Mouse (Mus musculus) left cerebral cortex, postnatal 10 days (tissue): ENCODE measurements at regions not wholly inside any gene's neighbourhood (a gene's known extent, or its start where the extent isn't known, plus 50 kb on each side); places are given as distances from the start of the nearest gene placed in this dataset.
A peak's percentile ranks its signal among the peaks of the same experiment; 100 is the strongest.

Source experiments
- DNase-seq, 2 experiments: peaks; one replicate each; pipeline ENCODE4 v3.0.0; 2021 to 2022; ENCODE audit warnings: low spot score in 2 of 2, mixed read lengths in 1 of 2; ENCODE audit errors: extremely low spot score in 1 of 2
- intact Hi-C: fragments of 180-260 bp; cut with DNase I; formaldehyde crosslinking; loops from one replicate; pipeline ENCODE4 v1.15.1; 2025

DNA sequence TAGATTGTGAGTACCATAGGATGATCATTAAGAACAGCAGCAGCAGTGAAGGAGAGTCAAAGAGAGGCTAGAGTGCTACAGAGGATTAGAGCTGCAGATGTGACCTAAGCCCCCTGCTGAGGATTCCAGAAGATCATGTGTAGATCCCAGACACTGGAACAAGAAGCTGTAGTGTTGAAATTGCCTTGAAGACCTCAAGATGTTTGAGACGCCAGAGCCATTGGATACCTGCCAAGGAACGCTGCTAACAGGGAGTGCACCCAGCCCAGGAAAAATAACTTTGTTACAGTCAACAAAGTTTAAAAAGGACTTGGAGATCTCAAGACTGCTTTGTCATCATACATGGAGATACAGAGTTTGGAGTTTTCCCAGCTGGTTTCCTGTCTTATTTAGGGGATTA is 955.0 kb upstream of the Pcdh10 start:
- intact Hi-C loops: no loop called here
- DNase-seq: peak in 1 of 2 experiments; percentile 22

DNA sequence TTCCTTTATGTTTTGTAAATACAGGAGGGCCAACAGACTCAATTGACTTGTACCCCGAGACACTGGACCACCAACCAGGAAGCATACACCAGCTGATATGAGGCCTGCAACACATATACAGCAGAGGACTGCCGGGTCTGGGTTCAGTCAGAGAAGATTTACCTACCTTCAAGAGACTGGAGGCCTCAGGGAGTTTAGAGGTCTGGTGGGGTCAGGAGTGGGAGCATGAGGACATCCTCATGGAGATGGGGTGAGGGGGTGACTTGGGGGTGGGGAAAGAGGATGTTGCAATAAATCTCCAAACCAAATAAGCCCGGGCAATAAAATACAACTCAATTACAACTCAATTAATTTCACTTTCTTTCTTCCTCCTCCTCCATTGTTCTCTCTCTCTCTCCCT is 910.1 kb upstream of the Pcdh10 start:
- no peak for DNase-seq
- intact Hi-C loops: no loop called here
